Mouse (Mus musculus) right cerebral cortex, postnatal 36 days (tissue): ENCODE results near the gene Irgq.
"Not testable (repeated sequence)": the region's sequence is repeated elsewhere in the genome, so short reads cannot be mapped to it uniquely, and the experiment has no call there.

ENCODE experiments used
- DNase-seq, 2 experiments: peaks; one replicate each; pipeline ENCODE4 v3.0.0; 2022; ENCODE audit warnings: low spot score in 2 of 2, mixed read lengths in 1 of 2

Gene Irgq

GRCm38 (mm10) chr7:24516319-24516718 is 14.2 kb upstream of the Irgq start:
- not testable (repeated sequence) for DNase-seq

- DNase-seq, result no peak
These were observed 13.4 kb upstream of the Irgq start for GRCm38 (mm10) chr7:24517077-24517476.

- DNase-seq, result peak; percentile 65 to 78
These were observed 12.8 kb upstream of the Irgq start for GRCm38 (mm10) chr7:24517654-24518053.

GRCm38 (mm10) chr7:24519130-24519529 is 11.4 kb upstream of the Irgq start:
- no peak for DNase-seq

- not testable (repeated sequence) for DNase-seq
These were observed 10.4 kb upstream of the Irgq start for GRCm38 (mm10) chr7:24520054-24520453.

- DNase-seq, result no peak
These were observed 7.7 kb upstream of the Irgq start for GRCm38 (mm10) chr7:24522805-24523204.

GRCm38 (mm10) chr7:24523723-24524122 is 6.8 kb upstream of the Irgq start:
- DNase-seq, result no peak

- DNase-seq, result no peak
These were observed 5.5 kb upstream of the Irgq start for GRCm38 (mm10) chr7:24524978-24525377.

- no peak for DNase-seq
These were observed 4.6 kb upstream of the Irgq start for GRCm38 (mm10) chr7:24525686-24526420.

- no peak for DNase-seq
These were observed 1.6 kb upstream of the Irgq start for GRCm38 (mm10) chr7:24528861-24529260.

GRCm38 (mm10) chr7:24529580-24529979 is 909 bp upstream of the Irgq start:
- no peak for DNase-seq

- DNase-seq, result peak; percentile 71 to 73
These were observed 902 bp downstream of the Irgq start for GRCm38 (mm10) chr7:24531211-24531971.

- no peak for DNase-seq
These were observed 2.6 kb downstream of the Irgq start for GRCm38 (mm10) chr7:24533031-24533571.

- no peak for DNase-seq
These were observed 3.3 kb downstream of the Irgq start for GRCm38 (mm10) chr7:24533806-24534205.

- DNase-seq, result no peak
These were observed 3.8 kb downstream of the Irgq start for GRCm38 (mm10) chr7:24534301-24534700.

- DNase-seq, result no peak
These were observed 6.6 kb downstream of the Irgq start for GRCm38 (mm10) chr7:24537081-24537480.

GRCm38 (mm10) chr7:24537591-24537990 is 7.1 kb downstream of the Irgq start:
- DNase-seq, result no peak

- DNase-seq, result no peak
These were observed 7.7 kb downstream of the Irgq start for GRCm38 (mm10) chr7:24538154-24538553.

GRCm38 (mm10) chr7:24538701-24539100 is 8.2 kb downstream of the Irgq start:
- no peak for DNase-seq

- no peak for DNase-seq
These were observed 9.2 kb downstream of the Irgq start for GRCm38 (mm10) chr7:24539686-24540085.

GRCm38 (mm10) chr7:24544506-24544905 is 14.0 kb downstream of the Irgq start:
- DNase-seq, result no peak

- DNase-seq, result no peak
These were observed 15.7 kb downstream of the Irgq start, which contains the start of the genes Pinlyp and Xrcc1 for GRCm38 (mm10) chr7:24546068-24546614. TSS of gene Pinlyp (minus strand) at chr7:24546118. TSS of gene Xrcc1 (plus strand) at chr7:24546289.
